Mouse (Mus musculus) hindbrain, embryonic 13.5 days (tissue): ENCODE results near the gene Zfp536. TPM values are rescaled to one million over a fixed set of nuclear protein-coding genes. Genes with fewer than 3 reads are reported as not detected.

Experiments
- ATAC-seq: fragments of 200-750 bp; cut with Nextera tagmentation; 2 replicates; pipeline ENCODE4 v1.8.0; 2017; ENCODE audit warnings: moderate TSS enrichment; ENCODE audit not compliant: low FRiP score
- H3K27ac ChIP-seq: fragments of 300-500 bp; sonication (generic); 2 replicates; pipeline ENCODE4 v1.5.1; 2015; ENCODE audit warnings: inconsistent platforms, mild to moderate bottlenecking, moderate library complexity
- H3K27me3 ChIP-seq: fragments of 300-500 bp; sonication (generic); 2 replicates; pipeline ENCODE4 v1.6.1; 2015; ENCODE audit warnings: mild to moderate bottlenecking, inconsistent platforms
- H3K36me3 ChIP-seq: fragments of 300-500 bp; sonication (generic); 2 replicates; pipeline ENCODE4 v1.6.1; 2015; ENCODE audit warnings: mild to moderate bottlenecking, inconsistent platforms
- H3K4me1 ChIP-seq: fragments of 300-500 bp; sonication (generic); replicated peaks from 2 replicates; pipeline ENCODE4 v1.6.1; 2015; ENCODE audit warnings: inconsistent platforms
- H3K4me2 ChIP-seq: fragments of 300-500 bp; sonication (generic); 2 replicates; pipeline ENCODE4 v1.6.1; 2015; ENCODE audit warnings: inconsistent platforms, mild to moderate bottlenecking, moderate library complexity
- H3K4me3 ChIP-seq: fragments of 300-500 bp; sonication (generic); 2 replicates; pipeline ENCODE4 v1.5.1; 2015; ENCODE audit warnings: mild to moderate bottlenecking, inconsistent platforms
- H3K9ac ChIP-seq: fragments of 300-500 bp; sonication (generic); 2 replicates; pipeline ENCODE4 v1.6.1; 2015; ENCODE audit warnings: mild to moderate bottlenecking, inconsistent platforms
- H3K9me3 ChIP-seq: fragments of 300-500 bp; sonication (generic); 2 replicates; pipeline ENCODE4 v1.6.1; 2016; ENCODE audit warnings: inconsistent platforms
- WGBS: fragments of 180-500 bp; shearing (Covaris S2); methylation state at CpG from one replicate; pipeline ENCODE4 v1.1.7; 2015; 5-methylcytosine and 5-hydroxymethylcytosine counted together
- polyA plus RNA-seq: library from polyadenylated mRNA; unstranded; fragments of >200 nt; fragmentation: Nextera tagmentation; extraction: Ambion mirVana; gene quantifications from 2 replicates; pipeline ENCODE4 v1.2.1, GENCODE M21; 2015

The Zfp536 gene
- polyA plus RNA-seq, 1 experiment from 2014 or later, result 51.4 TPM

GRCm38 (mm10) chr7:37663676-37664365, 109.6 kb downstream of the Zfp536 start:
- 89% methylated on average over 7 of the region's 7 CpGs for WGBS
- no peaks in the 10 kb centered on the region; the same call in 1 of the 2 replicates for H3K36me3 ChIP-seq
- no peak for ATAC-seq

GRCm38 (mm10) chr7:37648671-37649070, 124.8 kb downstream of the Zfp536 start:
- no peak for ATAC-seq
- Histone ChIP-seq H3K27me3 (no peaks in the 10 kb centered on the region), H3K4me2 (no peak overlapping the region), H3K27ac (0 out of 2 replicates have a peak overlapping the region, but pooled peaks have one; percentile 6), H3K4me3 (no peak overlapping the region), H3K36me3 (peaks cover 1% of the 10 kb centered on the region), H3K9ac (no peak overlapping the region), H3K9me3 (no peaks in the 10 kb centered on the region), H3K4me1 (peaks cover 43% of the 10 kb centered on the region)
- WGBS, result 88% methylated on average over 11 of the region's 11 CpGs

More at GRCm38 (mm10) chr7:37663676-37664365, 109.6 kb downstream of the Zfp536 start:
- H3K27me3 ChIP-seq, result no peaks in the 10 kb centered on the region
- no peaks in the 10 kb centered on the region for H3K9me3 ChIP-seq
- H3K4me2 ChIP-seq, result no peak overlapping the region
- H3K27ac ChIP-seq, result no peak overlapping the region
- no peak overlapping the region for H3K9ac ChIP-seq
- peaks cover 25% of the 10 kb centered on the region for H3K4me1 ChIP-seq
- no peak overlapping the region for H3K4me3 ChIP-seq

GRCm38 (mm10) chr7:37647917-37648615, 125.4 kb downstream of the Zfp536 start:
- Histone ChIP-seq H3K27me3 (no peaks in the 10 kb centered on the region), H3K36me3 (peaks cover 7% of the 10 kb centered on the region), H3K27ac (peak overlapping the region; percentile 35; the same call in 1 of the 2 replicates), H3K4me3 (no peak overlapping the region), H3K9ac (no peak overlapping the region), H3K4me2 (no peak overlapping the region), H3K4me1 (peaks cover 43% of the 10 kb centered on the region), H3K9me3 (no peaks in the 10 kb centered on the region)
- no peak for ATAC-seq
- WGBS, result 91% methylated on average over 21 of the region's 21 CpGs

- no peak overlapping the region for H3K9ac ChIP-seq
- peaks cover 8% of the 10 kb centered on the region for H3K36me3 ChIP-seq
- 0 out of 2 replicates have a peak, but pooled peaks have one; percentile 39 for ATAC-seq
- H3K4me1 ChIP-seq, result peaks cover 24% of the 10 kb centered on the region
- H3K4me3 ChIP-seq, result no peak overlapping the region
- WGBS, result 25% methylated on average over 12 of the region's 12 CpGs
- H3K27ac ChIP-seq, result peak overlapping the region; percentile 44
- H3K4me2 ChIP-seq, result no peak overlapping the region
- H3K27me3 ChIP-seq, result no peaks in the 10 kb centered on the region
- no peaks in the 10 kb centered on the region for H3K9me3 ChIP-seq
Measured at GRCm38 (mm10) chr7:37639740-37640397, 133.6 kb downstream of the Zfp536 start.

- H3K27me3 ChIP-seq, result no peaks in the 10 kb centered on the region
- no peak overlapping the region for H3K4me3 ChIP-seq
- no peaks in the 10 kb centered on the region for H3K9me3 ChIP-seq
- 74% methylated on average over 5 of the region's 5 CpGs for WGBS
- no peak overlapping the region for H3K9ac ChIP-seq
- 0 out of 2 replicates have a peak overlapping the region, but pooled peaks have one; percentile 48 for H3K27ac ChIP-seq
- no peak for ATAC-seq
- H3K4me2 ChIP-seq, result no peak overlapping the region
- H3K4me1 ChIP-seq, result peaks cover 5% of the 10 kb centered on the region
- H3K36me3 ChIP-seq, result no peaks in the 10 kb centered on the region
Measured at GRCm38 (mm10) chr7:37634812-37635211, 138.6 kb downstream of the Zfp536 start.

GRCm38 (mm10) chr7:37630410-37630809, 143.0 kb downstream of the Zfp536 start:
- no peak for ATAC-seq
- no peak overlapping the region for H3K4me2 ChIP-seq
- no peaks in the 10 kb centered on the region for H3K36me3 ChIP-seq
- H3K27ac ChIP-seq, result no peak overlapping the region
- H3K4me1 ChIP-seq, result peaks cover 34% of the 10 kb centered on the region
- 87% methylated on average over 7 of the region's 7 CpGs for WGBS
- no peak overlapping the region for H3K9ac ChIP-seq
- no peaks in the 10 kb centered on the region for H3K27me3 ChIP-seq
- no peaks in the 10 kb centered on the region for H3K9me3 ChIP-seq
- H3K4me3 ChIP-seq, result no peak overlapping the region

GRCm38 (mm10) chr7:37627897-37628510, 145.4 kb downstream of the Zfp536 start:
- Histone ChIP-seq H3K27me3 (no peaks in the 10 kb centered on the region), H3K27ac (peak overlapping the region; percentile 79), H3K4me1 (peaks cover 50% of the 10 kb centered on the region), H3K9ac (0 out of 2 replicates have a peak overlapping the region, but pooled peaks have one; percentile 19), H3K4me3 (no peak overlapping the region), H3K4me2 (no peak overlapping the region), H3K9me3 (no peaks in the 10 kb centered on the region), H3K36me3 (no peaks in the 10 kb centered on the region)
- 30% methylated on average over 6 of the region's 6 CpGs for WGBS
- ATAC-seq, result no peak

GRCm38 (mm10) chr7:37625758-37626157, 147.7 kb downstream of the Zfp536 start:
- WGBS, result 13% methylated on average over 8 of the region's 8 CpGs
- H3K4me2 ChIP-seq, result peak overlapping the region; percentile 31; the same call in 1 of the 2 replicates
- H3K36me3 ChIP-seq, result no peaks in the 10 kb centered on the region
- ATAC-seq, result no peak
- peak overlapping the region; percentile 92 for H3K27ac ChIP-seq
- H3K9ac ChIP-seq, result peak overlapping the region; percentile 63
- peaks cover 50% of the 10 kb centered on the region for H3K4me1 ChIP-seq
- no peaks in the 10 kb centered on the region for H3K9me3 ChIP-seq
- H3K4me3 ChIP-seq, result no peak overlapping the region
- H3K27me3 ChIP-seq, result no peaks in the 10 kb centered on the region

- peak overlapping the region; percentile 76 for H3K9ac ChIP-seq
- H3K4me1 ChIP-seq, result peaks cover 52% of the 10 kb centered on the region
- ATAC-seq, result peak; percentile 57
- H3K27me3 ChIP-seq, result no peaks in the 10 kb centered on the region
- H3K4me2 ChIP-seq, result peak overlapping the region; percentile 75
- peak overlapping the region; percentile 93 for H3K27ac ChIP-seq
- H3K9me3 ChIP-seq, result no peaks in the 10 kb centered on the region
- H3K36me3 ChIP-seq, result no peaks in the 10 kb centered on the region
- WGBS, result 2% methylated on average over 20 of the region's 20 CpGs
- peak overlapping the region; percentile 48 for H3K4me3 ChIP-seq
Measured at GRCm38 (mm10) chr7:37624759-37625340, 148.6 kb downstream of the Zfp536 start.

GRCm38 (mm10) chr7:37623903-37624758, 149.3 kb downstream of the Zfp536 start:
- peak overlapping the region; percentile 48 for H3K4me3 ChIP-seq
- H3K27me3 ChIP-seq, result no peaks in the 10 kb centered on the region
- H3K4me2 ChIP-seq, result peak overlapping the region; percentile 75
- peaks cover 53% of the 10 kb centered on the region for H3K4me1 ChIP-seq
- peak; percentile 73 for ATAC-seq
- WGBS, result 1% methylated on average over 43 of the region's 62 CpGs
- H3K9me3 ChIP-seq, result no peaks in the 10 kb centered on the region
- H3K9ac ChIP-seq, result peak overlapping the region; percentile 76
- H3K36me3 ChIP-seq, result no peaks in the 10 kb centered on the region
- H3K27ac ChIP-seq, result peak overlapping the region; percentile 93

GRCm38 (mm10) chr7:37619254-37619653, 154.2 kb downstream of the Zfp536 start:
- no peak overlapping the region for H3K4me2 ChIP-seq
- H3K4me1 ChIP-seq, result peaks cover 17% of the 10 kb centered on the region
- no peaks in the 10 kb centered on the region for H3K36me3 ChIP-seq
- H3K27me3 ChIP-seq, result no peaks in the 10 kb centered on the region
- no peaks in the 10 kb centered on the region for H3K9me3 ChIP-seq
- 62% methylated on average over 7 of the region's 7 CpGs for WGBS
- H3K9ac ChIP-seq, result no peak overlapping the region
- ATAC-seq, result no peak
- H3K4me3 ChIP-seq, result no peak overlapping the region
- no peak overlapping the region for H3K27ac ChIP-seq
